Mouse (Mus musculus): Measurements from ENCODE around the gene Cryl1.

DNA sequence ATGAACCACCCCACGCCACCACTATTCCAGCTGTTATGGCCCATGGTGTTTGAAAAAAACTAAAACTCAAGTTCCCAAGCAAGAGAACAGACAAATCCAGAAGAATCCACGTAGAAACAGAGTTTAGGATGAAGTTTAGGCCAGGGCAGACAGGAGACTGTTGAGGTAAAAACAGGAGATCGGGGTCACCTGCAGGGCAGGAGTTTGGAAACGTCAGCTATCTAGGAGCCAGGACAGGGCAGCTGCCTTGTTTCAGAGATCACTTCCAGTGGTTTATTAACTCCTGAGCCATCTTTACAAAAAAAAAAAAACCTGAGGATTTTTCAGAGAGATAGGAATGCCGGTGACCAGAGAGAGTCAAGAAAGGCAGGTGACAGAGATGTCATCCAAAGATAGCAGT is 20.8 kb downstream of the Cryl1 start:
- no peak for TF ChIP-seq CTCF (IDR thresholded peaks at IDR 0.05; ENCODE audit: low read depth, low read length)
- no peak for TF ChIP-seq POLR2A (IDR thresholded peaks at IDR 0.05; ENCODE audit: extremely low read depth, insufficient read depth, low read length)
